Mouse (Mus musculus) erythroblast, embryonic 14.5 days (primary cell): ENCODE measurements around the gene Tspan11.

Experiments used
- GATA1 ChIP-seq: IDR thresholded peaks from 2 replicates; pipeline ENCODE4 v1.6.1; 2012; ENCODE audit warnings: low read length, inconsistent platforms, mixed read lengths
- TAL1 ChIP-seq: IDR thresholded peaks from 3 replicates; pipeline ENCODE4 v1.6.1; 2012; ENCODE audit warnings: low read length, inconsistent platforms, mixed read lengths

- no peak for TF ChIP-seq GATA1
- no peak for TF ChIP-seq TAL1
These were observed 116.2 kb downstream of the Tspan11 start for GRCm38 (mm10) chr6:128003542-128003941.
